Mouse (Mus musculus): ENCODE measurements at regions not wholly inside any gene's neighbourhood (a gene's known extent, or its start where the extent isn't known, plus 50 kb on each side); places are given as distances from the start of the nearest gene placed in this dataset.

- peak; percentile 48 to 80 for DNase-seq (ENCODE audit: low spot score in 2 of 2)
These were observed 201.6 kb upstream of the 4930452B06Rik start for GRCm38 (mm10) chr14:8867641-8868040.

DNA sequence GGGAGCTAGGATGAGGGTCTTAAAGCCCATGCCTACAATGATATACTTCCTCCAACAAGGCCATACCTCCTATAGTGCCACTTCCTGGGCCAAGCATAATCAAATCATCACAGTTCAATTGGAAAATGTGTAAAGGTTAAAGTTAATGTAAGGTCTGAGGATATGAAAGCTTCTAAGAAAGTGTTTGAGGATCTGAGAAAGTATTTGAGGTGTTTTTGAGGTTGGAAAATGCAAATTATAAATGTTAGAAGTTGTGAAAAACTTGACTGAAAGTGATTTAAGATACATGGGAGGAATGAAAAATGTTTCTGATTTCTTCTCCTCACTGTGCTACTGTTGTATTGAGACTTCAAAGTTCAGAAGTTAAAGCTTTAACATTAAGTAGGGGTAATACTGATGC is 185.5 kb upstream of the 4930452B06Rik start:
- no peak for DNase-seq (ENCODE audit: low spot score in 2 of 2)

- DNase-seq (ENCODE audit: low spot score in 2 of 2), result no peak
These were observed 184.2 kb upstream of the 4930452B06Rik start for GRCm38 (mm10) chr14:8850208-8850607.

DNA sequence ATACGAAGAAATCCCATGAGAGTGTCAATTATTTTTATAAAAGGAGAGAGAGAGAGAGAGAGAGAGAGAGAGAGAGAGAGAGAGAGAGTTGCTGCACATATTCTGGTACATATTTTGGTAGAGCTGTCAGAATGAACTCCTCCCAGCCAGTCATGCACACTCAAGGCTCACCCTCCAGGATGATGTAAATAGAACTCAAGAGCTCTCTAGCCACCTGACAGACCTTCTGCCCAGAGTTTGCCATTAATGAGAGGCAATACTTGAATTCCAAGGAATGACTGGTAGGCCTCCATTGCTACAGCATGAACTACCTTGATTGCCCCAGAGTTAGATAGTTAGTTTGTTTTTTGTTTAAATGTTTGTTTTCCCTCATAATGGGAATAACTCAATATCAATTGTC is 167.5 kb upstream of the 4930452B06Rik start:
- no peak for DNase-seq (ENCODE audit: low spot score in 2 of 2)

DNA sequence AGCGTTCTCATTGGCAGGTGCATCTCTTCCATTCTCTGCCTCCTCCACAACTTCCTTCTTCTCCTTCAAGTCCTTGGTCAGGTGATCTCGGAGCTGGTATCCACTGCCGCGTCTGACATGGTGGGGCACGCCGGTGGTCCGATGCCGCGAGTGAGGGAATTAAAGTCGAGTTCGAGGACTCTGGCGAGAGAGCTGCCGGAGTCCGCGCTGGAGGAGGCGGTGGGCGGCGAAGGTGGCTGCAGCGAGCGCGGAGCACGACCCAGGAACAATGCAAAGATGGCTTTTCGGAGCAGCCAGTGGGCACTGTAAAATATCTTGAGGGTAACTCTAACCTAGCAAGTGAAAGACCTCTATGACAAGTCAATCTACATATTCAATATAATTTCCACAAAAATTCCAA is 134.2 kb upstream of the 4930452B06Rik start:
- peak in 1 of 2 experiments; percentile 3 for DNase-seq (ENCODE audit: low spot score in 2 of 2)

- DNase-seq (ENCODE audit: low spot score in 2 of 2), result no peak
These were observed 123.3 kb upstream of the 4930452B06Rik start for GRCm38 (mm10) chr14:8789348-8789747.

DNA sequence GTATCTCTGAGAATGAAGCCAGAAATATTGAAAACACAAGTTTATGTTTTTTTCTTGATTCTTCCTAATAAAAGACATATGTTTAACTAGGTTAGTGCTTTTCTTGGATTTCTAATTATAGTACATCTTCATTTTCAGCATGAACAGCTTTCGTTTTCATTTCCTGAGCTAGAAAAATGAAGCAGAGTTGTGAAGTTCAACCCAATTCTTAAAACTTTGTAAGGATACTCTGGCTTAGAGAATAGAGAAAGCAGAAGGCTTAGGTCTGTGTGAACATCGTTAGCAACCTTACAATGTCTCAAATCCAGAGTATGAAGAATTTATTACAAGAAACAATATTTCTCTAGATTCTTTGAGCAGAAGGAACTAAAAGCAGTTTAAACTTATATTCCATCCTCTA is 94.5 kb upstream of the 4930452B06Rik start:
- no peak for DNase-seq (ENCODE audit: low spot score in 2 of 2)

DNA sequence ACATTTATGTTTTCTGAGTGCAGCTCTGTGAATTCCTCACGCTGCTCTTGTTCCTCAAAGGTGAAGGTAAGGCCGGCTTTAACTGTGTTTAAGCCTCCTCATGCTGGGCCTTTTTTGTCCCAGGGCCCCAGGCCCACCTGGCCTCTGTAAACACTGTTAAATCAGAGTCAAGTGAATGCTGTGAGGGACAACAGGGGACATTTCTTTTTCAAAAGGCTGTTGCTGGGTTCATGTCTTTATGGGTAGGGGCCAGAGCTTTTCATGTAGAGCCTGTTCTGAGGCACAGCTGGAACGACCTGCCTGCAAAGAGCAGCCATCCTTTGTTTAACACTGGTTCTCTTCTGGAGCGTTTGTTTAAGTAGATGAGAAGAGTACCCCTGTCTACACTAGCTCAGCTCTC is 70.8 kb upstream of the 4930452B06Rik start:
- no peak for DNase-seq (ENCODE audit: low spot score in 2 of 2)

DNA sequence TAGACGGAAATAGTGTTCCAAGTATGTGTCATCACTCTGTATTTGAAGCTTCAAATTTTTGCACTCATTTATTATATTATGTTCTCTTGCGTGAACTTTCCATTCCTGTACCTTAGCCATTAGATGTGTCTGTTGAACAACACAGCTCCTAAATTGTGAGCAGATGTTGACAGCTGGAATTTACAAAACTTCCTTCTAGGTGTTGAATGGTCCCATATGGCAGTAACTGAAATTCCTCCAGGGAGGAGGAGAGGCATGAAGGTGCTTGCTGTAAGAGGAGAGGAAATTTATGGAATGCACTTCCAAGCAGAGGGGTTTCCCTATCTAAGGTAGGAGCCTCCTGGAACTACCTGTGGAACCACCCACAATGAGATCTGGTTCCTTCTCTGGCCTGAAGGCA is 67.2 kb upstream of the 4930452B06Rik start:
- DNase-seq (ENCODE audit: low spot score in 2 of 2), result no peak

DNA sequence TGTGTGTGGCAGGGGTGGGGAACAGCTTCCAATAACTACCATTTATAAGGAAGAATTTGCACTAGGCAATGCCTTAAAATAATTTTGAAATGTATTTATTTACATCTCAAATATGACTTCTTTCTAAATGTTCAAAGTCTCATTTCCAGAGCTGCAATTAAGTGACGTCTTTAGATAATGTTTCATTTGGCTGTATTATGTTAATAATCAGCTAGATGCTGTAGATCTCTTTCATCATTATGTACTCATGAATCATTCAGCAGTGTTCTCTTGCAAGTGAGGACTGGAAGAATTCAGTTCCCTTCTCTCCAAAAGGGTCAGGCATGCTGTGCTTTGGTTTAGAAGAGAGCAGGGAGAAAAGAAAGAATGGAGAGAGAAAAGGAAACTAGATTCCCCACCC is 61.3 kb upstream of the 4930452B06Rik start:
- DNase-seq (ENCODE audit: low spot score in 2 of 2), result no peak

Measured in layer of hippocampus, postnatal 14 days (tissue).